Mouse (Mus musculus): Measurements from ENCODE around the gene Gm42957. TPM values are rescaled to one million over a fixed set of nuclear protein-coding genes. Genes with fewer than 3 reads are reported as not detected.
"Not testable (repeated sequence)": the region's sequence is repeated elsewhere in the genome, so short reads cannot be mapped to it uniquely, and the experiment has no call there.

Gene Gm42957
- polyA plus RNA-seq, 2 experiments from 2014 or later = 0.09 TPM; not detected in 1

- peak; percentile 43 for ATAC-seq
These were observed 40.4 kb downstream of the Gm42957 start for GRCm38 (mm10) chr3:96675690-96676089.

DNA sequence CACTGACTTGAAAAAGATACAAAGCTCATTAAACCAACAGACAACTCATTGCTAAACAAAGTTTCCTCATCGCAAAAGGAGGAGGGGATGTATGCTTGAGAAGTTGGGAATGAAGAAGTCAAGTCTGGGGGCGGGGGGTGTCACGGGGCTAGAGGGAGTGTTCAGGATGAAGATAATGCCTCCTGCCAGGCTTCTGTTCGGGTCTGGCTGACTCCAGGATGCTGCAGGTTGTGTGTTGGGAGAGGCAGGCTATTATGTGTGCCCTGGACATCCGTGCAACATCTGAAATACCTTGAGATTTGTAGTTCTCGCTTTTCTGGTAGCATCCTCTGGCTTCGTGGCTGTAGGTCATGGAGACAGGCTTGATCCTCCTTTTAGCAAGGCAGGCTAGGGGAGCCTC is 43.2 kb downstream of the Gm42957 start:
- no peak for ATAC-seq

GRCm38 (mm10) chr3:96679159-96679674 is 43.9 kb downstream of the Gm42957 start:
- ATAC-seq = no peak

- no peak for ATAC-seq
These were observed 45.1 kb downstream of the Gm42957 start for GRCm38 (mm10) chr3:96680269-96680956.

DNA sequence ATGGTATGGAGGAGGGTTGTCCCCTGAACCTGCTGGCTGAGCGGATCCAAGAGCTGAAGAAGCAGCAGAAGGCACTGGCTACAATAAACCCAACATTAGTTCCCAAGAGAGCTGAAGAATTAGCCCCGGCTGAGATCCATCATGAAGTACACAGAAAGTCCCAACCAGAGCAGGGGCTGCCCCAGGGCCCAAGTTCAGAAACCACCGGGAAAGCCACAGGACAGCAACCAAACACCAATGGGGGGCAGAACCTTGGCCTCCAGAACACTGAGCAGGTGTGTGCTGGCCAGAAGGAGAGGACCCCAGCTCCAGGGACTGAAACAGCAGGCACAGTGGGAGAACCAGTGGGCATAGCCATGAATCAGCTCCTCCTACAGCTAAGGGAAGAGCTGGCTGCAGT is 48.2 kb downstream of the Gm42957 start:
- no peak for ATAC-seq

GRCm38 (mm10) chr3:96684151-96684821 is 49.0 kb downstream of the Gm42957 start:
- no peak for ATAC-seq

DNA sequence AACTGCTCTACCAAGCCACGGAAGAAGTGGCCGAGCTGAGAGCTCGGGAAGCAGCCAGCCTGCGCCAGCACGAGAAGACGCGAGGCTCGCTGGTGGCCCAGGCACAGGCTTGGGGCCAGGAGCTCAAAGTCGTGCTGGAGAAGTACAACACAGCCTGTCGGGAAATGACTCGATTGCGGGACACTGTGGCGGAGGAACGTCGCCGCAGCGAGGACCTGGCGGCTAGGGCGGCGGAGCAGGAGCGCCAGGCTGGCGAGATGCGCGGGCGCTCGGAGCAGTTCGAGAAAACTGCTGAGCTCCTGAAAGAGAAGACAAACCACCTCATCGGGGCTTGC is 49.5 kb downstream of the Gm42957 start:
- no peak for ATAC-seq

GRCm38 (mm10) chr3:96686057-96686456 is 50.8 kb downstream of the Gm42957 start:
- not testable (repeated sequence) for ATAC-seq

DNA sequence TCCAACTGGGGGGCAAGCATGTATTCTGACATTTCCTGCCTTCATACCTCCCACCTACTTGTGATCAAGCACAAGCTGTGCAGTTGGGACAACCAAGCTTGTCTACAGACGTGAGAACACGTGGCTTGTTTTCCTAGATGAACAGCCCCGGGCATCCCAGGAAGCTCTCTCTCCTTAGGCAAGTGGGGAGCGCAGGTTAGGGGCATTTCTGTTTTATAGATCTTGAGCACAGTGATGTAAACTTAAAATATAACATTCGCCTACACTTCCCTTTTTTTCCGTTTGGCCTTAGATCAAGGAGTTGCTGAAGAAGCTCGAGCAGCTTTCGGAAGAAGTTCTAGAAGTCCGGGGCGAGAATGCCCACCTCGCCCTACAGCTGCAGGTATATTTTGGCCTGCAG is 53.6 kb downstream of the Gm42957 start:
- ATAC-seq = no peak

DNA sequence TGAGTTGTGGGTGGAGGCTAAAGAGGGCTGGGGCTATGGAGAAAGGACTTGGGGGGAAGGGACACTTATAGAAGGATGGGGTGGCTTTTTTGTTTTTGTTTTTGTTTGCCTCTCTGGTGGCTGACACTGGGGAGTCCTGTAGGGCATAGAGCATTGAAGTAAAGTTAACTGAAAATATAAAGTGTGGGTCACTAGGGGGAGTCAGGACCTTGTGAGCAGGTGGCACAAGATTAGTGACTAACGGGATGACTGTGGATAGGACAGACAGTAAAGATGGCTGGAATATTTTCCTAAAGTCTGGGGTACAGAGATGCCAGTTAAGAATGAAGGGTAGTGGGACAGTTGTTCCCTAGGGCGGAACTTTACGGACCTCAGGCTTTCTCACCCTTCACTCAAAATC is 55.0 kb downstream of the Gm42957 start:
- no peak for ATAC-seq

- no peak for ATAC-seq
These were observed 57.2 kb downstream of the Gm42957 start for GRCm38 (mm10) chr3:96692506-96692905.

DNA sequence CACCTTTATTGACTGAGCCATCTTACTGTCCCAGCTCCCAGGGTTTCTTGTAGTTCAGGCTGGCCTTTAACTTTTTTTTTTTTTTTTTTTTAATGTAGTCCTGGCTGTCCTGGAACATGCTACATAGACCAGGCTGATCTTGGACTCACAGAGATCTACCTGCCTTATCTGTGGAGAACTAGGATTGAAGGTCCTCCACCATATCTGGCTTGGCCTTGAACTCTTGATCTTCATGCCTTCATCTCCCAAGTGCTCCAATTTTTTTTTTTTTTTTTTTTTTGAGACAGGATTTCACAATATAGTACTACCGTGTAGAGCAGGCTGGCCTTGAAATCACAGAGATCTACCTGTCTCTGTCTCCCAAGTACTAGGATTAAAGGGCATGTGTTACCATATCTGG is 58.3 kb downstream of the Gm42957 start:
- ATAC-seq = no peak

- peak; percentile 31 for ATAC-seq
These were observed 61.0 kb downstream of the Gm42957 start, which contains the start of gene Pias3 for GRCm38 (mm10) chr3:96696198-96696765. TSS of gene Pias3 (plus strand) at chr3:96696384.

- peak; percentile 69 for ATAC-seq
These were observed 61.8 kb downstream of the Gm42957 start for GRCm38 (mm10) chr3:96696766-96697732.

DNA sequence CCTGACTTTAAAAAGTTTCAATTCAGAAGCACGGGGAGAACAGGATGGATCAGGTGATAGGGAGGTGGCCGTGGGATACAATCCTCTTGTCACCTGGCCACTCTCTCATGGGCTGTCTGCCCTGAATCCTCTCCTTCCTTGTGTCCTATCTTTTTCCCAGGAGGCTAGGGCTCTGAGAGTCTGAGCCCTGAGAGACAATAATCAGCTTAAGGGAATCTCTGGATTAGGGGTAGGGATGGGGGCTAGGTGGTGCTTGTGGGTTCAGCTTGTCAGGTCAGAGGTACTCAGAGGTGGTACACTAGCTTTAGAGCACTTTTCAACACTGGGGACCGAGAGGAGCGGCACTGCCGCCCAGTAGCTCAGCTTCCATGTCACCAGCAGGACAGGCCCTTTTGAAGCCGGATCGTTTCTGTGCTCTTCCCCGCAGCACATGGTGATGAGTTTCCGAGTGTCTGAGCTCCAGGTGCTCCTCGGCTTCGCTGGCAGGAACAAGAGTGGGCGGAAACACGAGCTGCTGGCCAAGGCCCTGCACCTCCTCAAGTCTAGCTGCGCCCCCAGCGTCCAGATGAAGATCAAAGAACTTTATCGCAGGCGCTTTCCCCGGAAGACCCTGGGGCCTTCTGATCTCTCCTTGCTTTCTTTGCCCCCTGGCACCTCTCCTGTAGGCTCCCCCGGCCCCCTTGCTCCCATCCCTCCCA is 63.9 kb downstream of the Gm42957 start:
- no peak for ATAC-seq

DNA sequence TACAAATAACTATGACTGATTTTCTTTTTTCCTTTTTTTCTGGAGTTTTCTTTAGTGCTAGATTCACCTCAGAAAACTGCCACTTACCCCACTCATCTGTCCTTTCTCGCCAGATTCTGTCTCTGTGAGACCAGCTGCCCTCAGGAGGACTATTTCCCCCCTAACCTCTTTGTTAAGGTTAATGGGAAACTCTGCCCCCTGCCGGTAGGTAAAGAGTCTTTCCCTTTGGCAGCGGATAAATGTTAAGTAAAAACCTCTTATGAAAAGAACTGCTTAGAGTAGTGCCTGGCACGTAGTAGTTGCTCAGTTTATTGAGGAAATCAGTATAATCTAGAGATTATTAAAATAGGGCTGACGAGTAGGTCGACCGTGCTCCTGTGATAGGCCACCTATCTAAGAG is 65.1 kb downstream of the Gm42957 start:
- ATAC-seq = no peak

GRCm38 (mm10) chr3:96701003-96701402 is 65.7 kb downstream of the Gm42957 start:
- no peak for ATAC-seq

Other genes with a start within 250 kb of the Gm42957 start
- gene BC107364, start 183.2 kb upstream of the Gm42957 start, polyA plus RNA-seq (2017; shearing (Covaris generic)) = under 1 TPM in 1 of 2 experiments, not detected in 1; 0.32 TPM
- not detected for gene Hfe2, start 110.3 kb upstream of the Gm42957 start, polyA plus RNA-seq (2017; shearing (Covaris generic))
- gene Txnip, start 77.5 kb upstream of the Gm42957 start, polyA plus RNA-seq (2017; shearing (Covaris generic)) = 100 to 1,000 TPM; 276 to 326 TPM
- gene Gm16253, start 58.5 kb upstream of the Gm42957 start, polyA plus RNA-seq (2017; shearing (Covaris generic)) = not detected
- gene Polr3gl, start 41.3 kb upstream of the Gm42957 start, polyA plus RNA-seq (2017; shearing (Covaris generic)) = 10 to 100 TPM; 25.1 to 35.6 TPM
- not detected for gene Ankrd34a, start 38.8 kb upstream of the Gm42957 start, polyA plus RNA-seq (2017; shearing (Covaris generic))
- gene Lix1l, start 34.3 kb upstream of the Gm42957 start, polyA plus RNA-seq (2017; shearing (Covaris generic)) = under 1 TPM; 0.09 to 0.14 TPM
- 100 to 1,000 TPM in 1 of 2 experiments, 10 to 100 TPM in 1; 98.9 to 135 TPM for gene Rbm8a, start 5.5 kb upstream of the Gm42957 start, polyA plus RNA-seq (2017; shearing (Covaris generic))
- gene Pex11b, start 98 bp upstream of the Gm42957 start, polyA plus RNA-seq (2017; shearing (Covaris generic)) = 10 to 100 TPM; 43.5 to 45.8 TPM
- gene Itga10, start 10.1 kb downstream of the Gm42957 start, polyA plus RNA-seq (2017; shearing (Covaris generic)) = under 1 TPM in 1 of 2 experiments, not detected in 1; 0.12 TPM
- under 1 TPM in 1 of 2 experiments, not detected in 1; 0.13 TPM for gene Ankrd35, start 34.7 kb downstream of the Gm42957 start, polyA plus RNA-seq (2017; shearing (Covaris generic))
- gene Pias3, start 60.9 kb downstream of the Gm42957 start, polyA plus RNA-seq (2017; shearing (Covaris generic)) = 10 to 100 TPM; 30.8 to 41.5 TPM
- gene Nudt17, start 73.1 kb downstream of the Gm42957 start, polyA plus RNA-seq (2017; shearing (Covaris generic)) = 1 to 10 TPM; 1.1 to 1.4 TPM
- gene Polr3c, start 92.2 kb downstream of the Gm42957 start, polyA plus RNA-seq (2017; shearing (Covaris generic)) = 10 to 100 TPM; 67.6 to 69.6 TPM
- 10 to 100 TPM; 62.2 to 68.7 TPM for gene Rnf115, start 92.2 kb downstream of the Gm42957 start, polyA plus RNA-seq (2017; shearing (Covaris generic))
- gene Pdzk1, start 193.8 kb downstream of the Gm42957 start, polyA plus RNA-seq (2017; shearing (Covaris generic)) = under 1 TPM in 1 of 2 experiments, not detected in 1; 0.89 TPM
- gene Cd160, start 193.9 kb downstream of the Gm42957 start, polyA plus RNA-seq (2017; shearing (Covaris generic)) = 10 to 100 TPM; 26.1 to 55.0 TPM